Mouse (Mus musculus) left cerebral cortex, postnatal 25 days (tissue): ENCODE results near the gene Sec14l2. TPM values are rescaled to one million over a fixed set of nuclear protein-coding genes. Genes with fewer than 3 reads are reported as not detected.
A peak's percentile ranks its signal among the peaks of the same experiment; 100 is the strongest.
"Not testable (repeated sequence)": the region's sequence is repeated elsewhere in the genome, so short reads cannot be mapped to it uniquely, and the experiment has no call there.

Experiments
- DNase-seq, 2 experiments: peaks; one replicate each; pipeline ENCODE4 v3.0.0; 2022; ENCODE audit warnings: low spot score in 2 of 2, mixed read lengths in 1 of 2
- intact Hi-C: fragments of 180-260 bp; cut with DNase I; formaldehyde crosslinking; loops from one replicate; pipeline ENCODE4 v1.15.1; 2025
- total RNA-seq, 2 experiments: library from RNA; stranded (reverse); gene quantifications; 2 replicates each; pipeline ENCODE4 v1.2.3; 2021

Sec14l2 gene
- total RNA-seq, 2 experiments from 2014 or later: 35.6 to 35.8 TPM

- intact Hi-C loops: loop anchor here (1.0 to 5.0 kb wide), 3 partner anchors 26 to 287 kb away; partner anchors contain the start of genes Castor1, Ccdc157 and Sf3a1
- DNase-seq: peak; percentile 88 to 89
Observed at GRCm38 (mm10) chr11:4134986-4135935, 12.0 kb upstream of the Sec14l2 start, which contains the start of gene Rnf215. Gene Rnf215 (plus strand): TSS chr11:4135202.

- no peak for DNase-seq
- intact Hi-C loops: loop anchor here (2.0 to 5.0 kb wide), 2 partner anchors 26 to 288 kb away; partner anchors contain the start of genes Ccdc157 and Sf3a1
Observed at GRCm38 (mm10) chr11:4134400-4134799, 11.2 kb upstream of the Sec14l2 start.

- intact Hi-C loops: loop anchor here (5.0 kb wide), 1 partner anchor 289 kb away; no protein-coding TSS in a partner anchor
Observed at GRCm38 (mm10) chr11:4133450-4133849, 10.2 kb upstream of the Sec14l2 start.

GRCm38 (mm10) chr11:4128461-4128860 is 5.2 kb upstream of the Sec14l2 start:
- DNase-seq, intact Hi-C loops: not testable (repeated sequence)

More at GRCm38 (mm10) chr11:4133450-4133849, 10.2 kb upstream of the Sec14l2 start:
- no peak for DNase-seq

- intact Hi-C loops: no loop called here
- DNase-seq: no peak
Observed at GRCm38 (mm10) chr11:4127059-4127458, 3.8 kb upstream of the Sec14l2 start.

GRCm38 (mm10) chr11:4123922-4124321 is 707 bp upstream of the Sec14l2 start:
- intact Hi-C loops: no loop called here
- peak in 1 of 2 experiments; percentile 54 for DNase-seq

GRCm38 (mm10) chr11:4122226-4122625 is 989 bp downstream of the Sec14l2 start:
- DNase-seq: no peak
- intact Hi-C loops: no loop called here

GRCm38 (mm10) chr11:4121691-4122090 is 1.5 kb downstream of the Sec14l2 start:
- DNase-seq: no peak
- intact Hi-C loops: no loop called here

GRCm38 (mm10) chr11:4119635-4120034 is 3.6 kb downstream of the Sec14l2 start:
- DNase-seq: no peak
- intact Hi-C loops: no loop called here

GRCm38 (mm10) chr11:4118081-4118921 is 4.9 kb downstream of the Sec14l2 start:
- peak; percentile 83 to 85 for DNase-seq
- intact Hi-C loops: no loop called here

GRCm38 (mm10) chr11:4117372-4118071 is 5.7 kb downstream of the Sec14l2 start:
- no peak for DNase-seq
- intact Hi-C loops: loop anchor here (2.0 kb wide), 1 partner anchor 21 kb away; no protein-coding TSS in a partner anchor

- intact Hi-C loops: loop anchor here (2.0 kb wide), 1 partner anchor 20 kb away; no protein-coding TSS in a partner anchor
- peak; percentile 61 to 82 for DNase-seq
Observed at GRCm38 (mm10) chr11:4116458-4117141, 6.6 kb downstream of the Sec14l2 start.

GRCm38 (mm10) chr11:4115407-4115806 is 7.8 kb downstream of the Sec14l2 start:
- intact Hi-C loops: no loop called here
- DNase-seq: peak in 1 of 2 experiments; percentile 73

- DNase-seq, intact Hi-C loops: not testable (repeated sequence)
Observed at GRCm38 (mm10) chr11:4114541-4114940, 8.7 kb downstream of the Sec14l2 start.

- DNase-seq: no peak
- intact Hi-C loops: no loop called here
Observed at GRCm38 (mm10) chr11:4113970-4114369, 9.2 kb downstream of the Sec14l2 start.

- intact Hi-C loops: no loop called here
- DNase-seq: no peak
Observed at GRCm38 (mm10) chr11:4113496-4113895, 9.7 kb downstream of the Sec14l2 start.

- intact Hi-C loops: no loop called here
- DNase-seq: no peak
Observed at GRCm38 (mm10) chr11:4112861-4113260, 10.4 kb downstream of the Sec14l2 start.

- intact Hi-C loops: no loop called here
- no peak for DNase-seq
Observed at GRCm38 (mm10) chr11:4112033-4112432, 11.2 kb downstream of the Sec14l2 start.

GRCm38 (mm10) chr11:4108691-4109090 is 14.5 kb downstream of the Sec14l2 start:
- no peak for DNase-seq
- intact Hi-C loops: no loop called here
